Mouse (Mus musculus) stomach, postnatal 0 days (tissue): ENCODE results near the gene Sfta2.

Experiments
- CTCF ChIP-seq: IDR thresholded peaks from 2 replicates; pipeline ENCODE4 v1.5.1; 2016; ENCODE audit warnings: antibody characterized with exemption, low read depth, mild to moderate bottlenecking, moderate library complexity
- EP300 ChIP-seq: optimal IDR thresholded peaks from 2 replicates; pipeline ENCODE3; 2016; ENCODE audit warnings: antibody characterized with exemption

GRCm38 (mm10) chr17:35570836-35571235, 30.5 kb upstream of the Sfta2 start:
- TF ChIP-seq CTCF (no peak), EP300 (no peak)
